Mouse (Mus musculus): ENCODE data around the gene Emd. TPM values are rescaled to one million over a fixed set of nuclear protein-coding genes. Genes with fewer than 3 reads are reported as not detected.

The Emd gene
- polyA plus RNA-seq, 1 experiment from 2014 or later = 16.3 TPM

Small RNAs within 50 kb of the gene (microRNA-seq; reads per million reads assigned to microRNA genes)
- not detected for gene Mir7091

Other genes with a start within 250 kb of the Emd start
- gene Irak1, start 230.8 kb upstream of the Emd start, polyA plus RNA-seq (2015; fragmentation: Nextera tagmentation; extraction: Ambion mirVana) = 39.9 and 45.4 TPM in 2 replicates
- not detected in 2 replicates for gene Opn1mw, start 127.2 kb upstream of the Emd start, polyA plus RNA-seq (2015; fragmentation: Nextera tagmentation; extraction: Ambion mirVana)
- gene Mecp2, start 119.3 kb upstream of the Emd start, polyA plus RNA-seq (2015; fragmentation: Nextera tagmentation; extraction: Ambion mirVana) = 12.9 and 15.4 TPM in 2 replicates
- not detected in 2 replicates for gene Tex28, start 86.8 kb upstream of the Emd start, polyA plus RNA-seq (2015; fragmentation: Nextera tagmentation; extraction: Ambion mirVana)
- gene Tktl1, start 77.4 kb upstream of the Emd start, polyA plus RNA-seq (2015; fragmentation: Nextera tagmentation; extraction: Ambion mirVana) = 0.07 TPM in 1 of 2 replicates, not detected in the other
- gene Flna, start 4.9 kb upstream of the Emd start, polyA plus RNA-seq (2015; fragmentation: Nextera tagmentation; extraction: Ambion mirVana) = 90.3 and 102 TPM in 2 replicates
- 582 and 609 TPM in 2 replicates for gene Rpl10, start 16.1 kb downstream of the Emd start, polyA plus RNA-seq (2015; fragmentation: Nextera tagmentation; extraction: Ambion mirVana)
- gene Taz, start 27.2 kb downstream of the Emd start, polyA plus RNA-seq (2015; fragmentation: Nextera tagmentation; extraction: Ambion mirVana) = 80.2 and 86.0 TPM in 2 replicates
- 3.4 and 4.5 TPM in 2 replicates for gene Dnase1l1, start 27.6 kb downstream of the Emd start, polyA plus RNA-seq (2015; fragmentation: Nextera tagmentation; extraction: Ambion mirVana)
- 215 and 225 TPM in 2 replicates for gene Atp6ap1, start 42.4 kb downstream of the Emd start, polyA plus RNA-seq (2015; fragmentation: Nextera tagmentation; extraction: Ambion mirVana)
- 915 and 943 TPM in 2 replicates for gene Gdi1, start 50.3 kb downstream of the Emd start, polyA plus RNA-seq (2015; fragmentation: Nextera tagmentation; extraction: Ambion mirVana)
- gene Fam50a, start 58.3 kb downstream of the Emd start, polyA plus RNA-seq (2015; fragmentation: Nextera tagmentation; extraction: Ambion mirVana) = 54.7 and 59.9 TPM in 2 replicates
- 48.2 and 48.3 TPM in 2 replicates for gene Plxna3, start 74.4 kb downstream of the Emd start, polyA plus RNA-seq (2015; fragmentation: Nextera tagmentation; extraction: Ambion mirVana)
- gene Lage3, start 98.9 kb downstream of the Emd start, polyA plus RNA-seq (2015; fragmentation: Nextera tagmentation; extraction: Ambion mirVana) = 70.6 and 80.4 TPM in 2 replicates
- gene Ubl4a, start 118.5 kb downstream of the Emd start, polyA plus RNA-seq (2015; fragmentation: Nextera tagmentation; extraction: Ambion mirVana) = 63.6 and 66.3 TPM in 2 replicates
- 6.8 and 8.4 TPM in 2 replicates for gene Slc10a3, start 118.7 kb downstream of the Emd start, polyA plus RNA-seq (2015; fragmentation: Nextera tagmentation; extraction: Ambion mirVana)
- 32.0 and 34.4 TPM in 2 replicates for gene Fam3a, start 138.6 kb downstream of the Emd start, polyA plus RNA-seq (2015; fragmentation: Nextera tagmentation; extraction: Ambion mirVana)
- 16.7 and 16.8 TPM in 2 replicates for gene Ikbkg, start 138.6 kb downstream of the Emd start, polyA plus RNA-seq (2015; fragmentation: Nextera tagmentation; extraction: Ambion mirVana)
- gene G6pdx, start 174.5 kb downstream of the Emd start, polyA plus RNA-seq (2015; fragmentation: Nextera tagmentation; extraction: Ambion mirVana) = 53.6 and 54.0 TPM in 2 replicates
- 0.52 TPM in 1 of 2 replicates, not detected in the other for gene Gm6880, start 226.7 kb downstream of the Emd start, polyA plus RNA-seq (2015; fragmentation: Nextera tagmentation; extraction: Ambion mirVana)